Mouse (Mus musculus) embryonic facial prominence, embryonic 14.5 days (tissue): ENCODE data around the gene Atp6v0e2. TPM values are rescaled to one million over a fixed set of nuclear protein-coding genes. Genes with fewer than 3 reads are reported as not detected.

Experiments used
- ATAC-seq: fragments of 200-750 bp; cut with Nextera tagmentation; 2 replicates; pipeline ENCODE4 v1.8.0; 2017; ENCODE audit warnings: low read depth, moderate number of reproducible peaks, moderate TSS enrichment
- DNase-seq: peaks from one replicate; pipeline ENCODE4 v3.0.0-alpha.2; 2015; ENCODE audit warnings: low spot score
- H3K27ac ChIP-seq: fragments of 300-500 bp; sonication (generic); replicated peaks from 2 replicates; pipeline ENCODE4 v1.5.1; 2014; ENCODE audit warnings: low read depth, mild to moderate bottlenecking, low read length, moderate library complexity
- H3K27me3 ChIP-seq: fragments of 300-500 bp; sonication (generic); replicated peaks from 2 replicates; pipeline ENCODE4 v1.6.1; 2014; ENCODE audit warnings: low read length; ENCODE audit not compliant: control insufficient read depth, insufficient read depth
- H3K36me3 ChIP-seq: fragments of 300-500 bp; sonication (generic); 2 replicates; pipeline ENCODE4 v1.6.1; 2014; ENCODE audit warnings: low read length, mixed read lengths; ENCODE audit not compliant: control insufficient read depth, insufficient read depth
- H3K4me1 ChIP-seq: fragments of 300-500 bp; sonication (generic); 2 replicates; pipeline ENCODE4 v1.6.1; 2014; ENCODE audit warnings: antibody characterized with exemption, low read length; ENCODE audit not compliant: control insufficient read depth, insufficient read depth
- H3K4me2 ChIP-seq: fragments of 300-500 bp; sonication (generic); 2 replicates; pipeline ENCODE4 v1.6.1; 2014; ENCODE audit warnings: low read depth, mild to moderate bottlenecking, low read length, moderate library complexity, mixed read lengths
- H3K4me3 ChIP-seq: fragments of 300-500 bp; sonication (generic); 2 replicates; pipeline ENCODE4 v1.5.1; 2014; ENCODE audit warnings: low read depth, mild to moderate bottlenecking, low read length
- H3K9ac ChIP-seq: fragments of 300-500 bp; sonication (generic); 2 replicates; pipeline ENCODE4 v1.6.1; 2014; ENCODE audit warnings: low read depth, mild to moderate bottlenecking, low read length, moderate library complexity, mixed read lengths
- H3K9me3 ChIP-seq: fragments of 300-500 bp; sonication (generic); 2 replicates; pipeline ENCODE4 v1.6.1; 2016; ENCODE audit warnings: low read length; ENCODE audit not compliant: control insufficient read depth
- WGBS: fragments of 180-500 bp; shearing (Covaris S2); extraction: QIAGEN DNeasy Blood & Tissue Kit; methylation state at CpG from one replicate; pipeline ENCODE4 v1.1.7; 2014; 5-methylcytosine and 5-hydroxymethylcytosine counted together
- polyA plus RNA-seq: library from polyadenylated mRNA; unstranded; fragments of >200 nt; fragmentation: Nextera tagmentation; extraction: Ambion mirVana; gene quantifications from 2 replicates; pipeline ENCODE4 v1.2.1, GENCODE M21; 2014

Gene Atp6v0e2
- polyA plus RNA-seq, 1 experiment from 2014 or later, result 22.8 TPM

- Histone ChIP-seq H3K36me3 (no peaks in the 10 kb centered on the region), H3K4me1 (peaks cover 4% of the 10 kb centered on the region; the same call in 1 of the 2 replicates), H3K9ac (no peak overlapping the region), H3K27me3 (no peaks in the 10 kb centered on the region), H3K4me3 (no peak overlapping the region), H3K9me3 (no peaks in the 10 kb centered on the region), H3K27ac (0 out of 2 replicates have a peak overlapping the region, but pooled peaks have one; percentile 2), H3K4me2 (no peak overlapping the region)
- ATAC-seq (no peak), DNase-seq (no peak)
- 55% methylated on average over 5 of the region's 5 CpGs for WGBS
Observed at GRCm38 (mm10) chr6:48578736-48579135, 41.3 kb downstream of the Atp6v0e2 start.

GRCm38 (mm10) chr6:48579215-48579648 lies 41.8 kb downstream of the Atp6v0e2 start:
- ATAC-seq (peak; percentile 53; the same call in 1 of the 2 replicates), DNase-seq (peak; percentile 36)
- H3K4me1 ChIP-seq, result peaks cover 4% of the 10 kb centered on the region; the same call in 1 of the 2 replicates
- WGBS, result 17% methylated on average over 5 of the region's 5 CpGs
- no peak overlapping the region for H3K9ac ChIP-seq
- H3K4me3 ChIP-seq, result no peak overlapping the region
- H3K27me3 ChIP-seq, result no peaks in the 10 kb centered on the region
- H3K9me3 ChIP-seq, result no peaks in the 10 kb centered on the region
- H3K4me2 ChIP-seq, result 0 out of 2 replicates have a peak overlapping the region, but pooled peaks have one; percentile 12
- 0 out of 2 replicates have a peak overlapping the region, but pooled peaks have one; percentile 2 for H3K27ac ChIP-seq
- H3K36me3 ChIP-seq, result no peaks in the 10 kb centered on the region

- DNase-seq (no peak), ATAC-seq (no peak)
- Histone ChIP-seq H3K27ac (no peak overlapping the region), H3K9me3 (no peaks in the 10 kb centered on the region), H3K36me3 (no peaks in the 10 kb centered on the region), H3K4me3 (no peak overlapping the region), H3K4me1 (peaks cover 4% of the 10 kb centered on the region; the same call in 1 of the 2 replicates), H3K9ac (no peak overlapping the region), H3K27me3 (no peaks in the 10 kb centered on the region), H3K4me2 (no peak overlapping the region)
- 40% methylated on average over 3 of the region's 3 CpGs for WGBS
Observed at GRCm38 (mm10) chr6:48581257-48581656, 43.8 kb downstream of the Atp6v0e2 start.

GRCm38 (mm10) chr6:48582037-48582436 lies 44.6 kb downstream of the Atp6v0e2 start:
- no peak overlapping the region for H3K27ac ChIP-seq
- H3K36me3 ChIP-seq, result no peaks in the 10 kb centered on the region
- 74% methylated on average over 3 of the region's 3 CpGs for WGBS
- no peaks in the 10 kb centered on the region for H3K27me3 ChIP-seq
- ATAC-seq, result no peak
- H3K9me3 ChIP-seq, result no peaks in the 10 kb centered on the region
- H3K4me2 ChIP-seq, result no peak overlapping the region
- peak; percentile 65 for DNase-seq
- no peak overlapping the region for H3K9ac ChIP-seq
- peaks cover 4% of the 10 kb centered on the region; the same call in 1 of the 2 replicates for H3K4me1 ChIP-seq
- H3K4me3 ChIP-seq, result no peak overlapping the region

GRCm38 (mm10) chr6:48589194-48589750 lies 51.9 kb downstream of the Atp6v0e2 start, which contains the start of gene Gm45021:
Gene Gm45021 (plus strand): TSS chr6:48589610.
- Histone ChIP-seq H3K9me3 (no peaks in the 10 kb centered on the region), H3K36me3 (no peaks in the 10 kb centered on the region), H3K27me3 (no peaks in the 10 kb centered on the region), H3K4me3 (no peak within 1 kb of the TSS), H3K4me1 (peaks cover 14% of the 10 kb centered on the region), H3K9ac (peak within 1 kb of the TSS; percentile 1; the same call in 1 of the 2 replicates), H3K4me2 (no peak within 1 kb of the TSS), H3K27ac (peak within 1 kb of the TSS; percentile 36)
- DNase-seq (peak; percentile 75), ATAC-seq (0 out of 2 replicates have a peak, but pooled peaks have one; percentile 19)
- WGBS, result 16% methylated on average over 6 of the region's 6 CpGs

Other genes starting within 250 kb of the Atp6v0e2 start
- 18.0 and 23.0 TPM in 2 replicates for gene Krba1, start 142.0 kb upstream of the Atp6v0e2 start, polyA plus RNA-seq
- 22.1 and 25.4 TPM in 2 replicates for gene Zfp467, start 91.8 kb upstream of the Atp6v0e2 start, polyA plus RNA-seq
- 0.29 and 1.1 TPM in 2 replicates for gene Sspo, start 89.4 kb upstream of the Atp6v0e2 start, polyA plus RNA-seq
- gene Lrrc61, start 17.2 kb downstream of the Atp6v0e2 start, polyA plus RNA-seq, result 6.7 and 6.8 TPM in 2 replicates
- 21.9 and 29.1 TPM in 2 replicates for gene Rarres2, start 35.2 kb downstream of the Atp6v0e2 start, polyA plus RNA-seq
- gene Gm45021, start 52.0 kb downstream of the Atp6v0e2 start, polyA plus RNA-seq, result not detected in 2 replicates
- gene Repin1, start 56.3 kb downstream of the Atp6v0e2 start, polyA plus RNA-seq, result 23.1 and 23.4 TPM in 2 replicates
- gene Gm44965, start 56.3 kb downstream of the Atp6v0e2 start, polyA plus RNA-seq, result not detected in 2 replicates
- 5.9 and 6.1 TPM in 2 replicates for gene Zfp775, start 64.4 kb downstream of the Atp6v0e2 start, polyA plus RNA-seq
- 0.77 and 0.90 TPM in 2 replicates for gene AI854703, start 89.1 kb downstream of the Atp6v0e2 start, polyA plus RNA-seq
- gene Gimap8, start 109.6 kb downstream of the Atp6v0e2 start, polyA plus RNA-seq, result 0.46 and 0.93 TPM in 2 replicates
- 7.4 and 9.1 TPM in 2 replicates for gene Gimap9, start 138.5 kb downstream of the Atp6v0e2 start, polyA plus RNA-seq
- gene Gimap4, start 146.9 kb downstream of the Atp6v0e2 start, polyA plus RNA-seq, result 12.6 and 13.3 TPM in 2 replicates
- 19.6 and 22.8 TPM in 2 replicates for gene Gimap6, start 170.6 kb downstream of the Atp6v0e2 start, polyA plus RNA-seq
- gene Gm28053, start 181.0 kb downstream of the Atp6v0e2 start, polyA plus RNA-seq, result 3.2 TPM in 1 of 2 replicates, not detected in the other
- gene Gimap7, start 181.0 kb downstream of the Atp6v0e2 start, polyA plus RNA-seq, result not detected in 2 replicates
- 10.5 and 12.7 TPM in 2 replicates for gene Gimap1, start 201.4 kb downstream of the Atp6v0e2 start, polyA plus RNA-seq
- 5.2 and 5.3 TPM in 2 replicates for gene Gimap5, start 208.6 kb downstream of the Atp6v0e2 start, polyA plus RNA-seq
- gene Gimap3, start 233.2 kb downstream of the Atp6v0e2 start, polyA plus RNA-seq, result not detected in 2 replicates